Mouse (Mus musculus) lung, adult 18-20 months (tissue): ENCODE results near the gene Cpt2.
A peak's percentile ranks its signal among the peaks of the same experiment; 100 is the strongest.

ENCODE experiments used
- DNase-seq, 2 experiments: peaks; one replicate each; pipeline ENCODE4 v3.0.0; 2022; ENCODE audit warnings: mixed read lengths in 2 of 2

Gene Cpt2

GRCm38 (mm10) chr4:107920336-107920735 lies 3.1 kb downstream of the Cpt2 start:
- no peak for DNase-seq

- DNase-seq = no peak
Observed at GRCm38 (mm10) chr4:107910020-107910419, 13.4 kb downstream of the Cpt2 start.

GRCm38 (mm10) chr4:107906561-107906960 lies 16.8 kb downstream of the Cpt2 start:
- no peak for DNase-seq

GRCm38 (mm10) chr4:107904252-107904651 lies 19.2 kb downstream of the Cpt2 start:
- DNase-seq = no peak

- DNase-seq = no peak
Observed at GRCm38 (mm10) chr4:107900206-107900605, 23.2 kb downstream of the Cpt2 start.

GRCm38 (mm10) chr4:107899211-107899927 lies 24.0 kb downstream of the Cpt2 start:
- DNase-seq = no peak

GRCm38 (mm10) chr4:107892663-107893062 lies 30.7 kb downstream of the Cpt2 start:
- no peak for DNase-seq

- peak; percentile 96 to 97 for DNase-seq
Observed at GRCm38 (mm10) chr4:107889731-107890432, 33.5 kb downstream of the Cpt2 start, which contains the start of gene 0610037L13Rik. Gene 0610037L13Rik, plus strand, starts transcription at chr4:107889813.

- no peak for DNase-seq
Observed at GRCm38 (mm10) chr4:107889385-107889730, 34.1 kb downstream of the Cpt2 start.

GRCm38 (mm10) chr4:107886371-107886770 lies 37.0 kb downstream of the Cpt2 start:
- no peak for DNase-seq

GRCm38 (mm10) chr4:107881631-107882030 lies 41.8 kb downstream of the Cpt2 start:
- no peak for DNase-seq

GRCm38 (mm10) chr4:107879254-107880050 lies 44.0 kb downstream of the Cpt2 start, which contains the start of gene Magoh:
Gene Magoh, plus strand, starts transcription at chr4:107879755.
- DNase-seq = peak; percentile 96 to 97

GRCm38 (mm10) chr4:107864866-107865265 lies 58.5 kb downstream of the Cpt2 start:
- no peak for DNase-seq

GRCm38 (mm10) chr4:107858995-107859394 lies 64.4 kb downstream of the Cpt2 start:
- no peak for DNase-seq

- no peak for DNase-seq
Observed at GRCm38 (mm10) chr4:107856958-107857686, 66.3 kb downstream of the Cpt2 start.
